Mouse (Mus musculus): Measurements from ENCODE around the gene Slc38a9.
A peak's percentile ranks its signal among the peaks of the same experiment; 100 is the strongest.

Slc38a9 gene

DNA sequence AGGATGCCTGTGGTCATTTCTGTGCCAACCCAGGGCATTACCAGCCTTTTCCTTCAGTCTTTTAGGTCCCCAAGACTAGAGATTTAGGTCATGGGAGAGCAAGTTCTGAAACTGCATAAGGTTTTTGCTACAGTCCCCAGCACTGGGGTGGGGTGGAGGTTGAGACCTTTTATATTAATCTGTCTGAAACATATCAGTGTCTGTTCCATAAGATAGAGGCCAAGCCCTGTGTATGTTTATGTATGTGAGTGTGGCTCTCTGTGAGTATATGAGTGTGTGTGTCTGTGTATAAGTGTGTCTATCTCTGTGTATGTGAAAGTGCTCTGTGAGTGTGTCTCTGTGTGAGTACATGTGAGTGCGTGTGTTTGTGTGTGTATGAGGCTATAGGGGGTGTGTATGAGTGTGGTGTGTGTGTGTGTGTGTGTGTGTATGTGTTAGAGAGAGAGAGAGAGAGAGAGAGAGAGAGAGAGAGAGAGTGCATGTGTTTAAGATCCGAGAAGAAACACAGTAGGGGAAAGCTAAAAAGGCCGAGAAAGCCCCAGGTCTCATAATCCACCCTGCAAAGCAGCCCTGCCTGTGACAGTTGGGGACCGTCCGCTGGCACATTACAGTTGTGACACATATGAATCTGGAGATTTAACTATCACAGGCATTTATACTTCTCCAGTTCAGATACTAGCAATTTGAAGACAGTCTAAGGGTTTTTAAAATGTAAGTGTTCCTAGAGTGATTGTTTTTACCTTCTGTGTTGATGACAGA is 85.6 kb downstream of the Slc38a9 start:
- DNase-seq (ENCODE audit: low spot score) = no peak

GRCm38 (mm10) chr13:112746695-112747055 is 86.1 kb downstream of the Slc38a9 start:
- no peak for DNase-seq (ENCODE audit: low spot score)

DNA sequence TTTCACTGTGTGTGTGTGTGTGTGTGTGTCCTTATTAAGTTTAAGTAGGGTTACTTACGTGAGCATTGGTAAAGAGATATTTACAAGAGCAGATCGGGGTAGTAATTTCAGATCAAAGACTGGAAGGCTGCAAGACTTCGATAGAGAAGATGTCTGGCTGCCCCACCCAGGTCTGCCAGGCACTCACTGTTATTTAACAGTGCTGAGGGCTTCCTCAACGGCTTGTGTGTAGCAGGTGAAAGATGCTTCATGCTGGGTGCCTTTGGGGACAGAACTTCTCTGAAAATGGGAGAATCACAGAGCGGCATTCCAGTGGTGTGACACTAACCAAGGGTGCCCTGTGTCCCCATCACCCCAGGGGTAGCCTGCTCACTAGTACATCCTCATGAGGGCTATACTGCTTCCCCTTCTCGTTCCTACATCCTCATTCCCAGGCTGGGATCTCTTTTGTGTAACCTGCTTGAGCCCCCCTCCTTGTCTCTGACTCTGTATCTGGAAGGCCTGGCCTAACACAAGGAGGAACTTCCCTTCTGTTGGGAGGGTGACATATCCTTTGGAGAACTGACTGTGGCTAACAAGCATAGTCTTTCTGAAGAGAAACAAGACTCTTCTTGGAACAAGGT is 87.4 kb downstream of the Slc38a9 start:
- DNase-seq (ENCODE audit: low spot score) = no peak

DNA sequence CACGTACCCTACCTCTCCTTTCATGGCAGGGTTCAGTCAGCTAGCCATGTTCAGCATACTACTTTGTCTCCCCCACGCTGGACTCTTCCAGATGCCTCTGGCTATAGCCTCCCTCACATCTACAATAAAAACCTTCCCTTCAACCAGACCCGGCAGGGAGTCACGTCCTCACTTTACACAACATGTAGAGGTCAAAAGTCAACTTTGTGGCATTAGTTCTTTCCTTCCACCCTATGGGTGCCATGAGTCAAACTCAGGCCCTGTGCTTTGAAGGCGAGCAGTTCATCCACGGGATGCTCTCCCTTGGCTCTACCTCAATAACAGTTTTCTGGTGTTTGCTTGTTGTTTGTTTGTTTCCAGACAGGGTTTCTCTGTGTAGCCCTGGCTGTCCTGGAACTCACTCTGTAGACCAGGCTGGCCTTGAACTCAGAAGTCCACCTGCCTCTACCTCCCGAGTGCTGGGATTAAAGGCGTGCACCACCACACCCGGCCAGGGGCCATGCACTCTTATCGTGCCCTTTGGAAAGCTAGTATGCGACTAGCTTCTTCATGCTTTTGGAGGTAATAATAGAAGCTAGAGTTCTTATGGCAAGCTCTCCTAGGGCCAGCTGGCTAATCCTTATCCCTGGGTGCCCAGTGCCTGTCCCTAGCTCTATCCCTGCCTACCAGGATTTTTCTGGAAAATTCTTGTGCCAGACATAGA is 88.4 kb downstream of the Slc38a9 start:
- DNase-seq (ENCODE audit: low spot score) = no peak

GRCm38 (mm10) chr13:112749881-112750280 is 89.3 kb downstream of the Slc38a9 start:
- no peak for DNase-seq (ENCODE audit: low spot score)

DNA sequence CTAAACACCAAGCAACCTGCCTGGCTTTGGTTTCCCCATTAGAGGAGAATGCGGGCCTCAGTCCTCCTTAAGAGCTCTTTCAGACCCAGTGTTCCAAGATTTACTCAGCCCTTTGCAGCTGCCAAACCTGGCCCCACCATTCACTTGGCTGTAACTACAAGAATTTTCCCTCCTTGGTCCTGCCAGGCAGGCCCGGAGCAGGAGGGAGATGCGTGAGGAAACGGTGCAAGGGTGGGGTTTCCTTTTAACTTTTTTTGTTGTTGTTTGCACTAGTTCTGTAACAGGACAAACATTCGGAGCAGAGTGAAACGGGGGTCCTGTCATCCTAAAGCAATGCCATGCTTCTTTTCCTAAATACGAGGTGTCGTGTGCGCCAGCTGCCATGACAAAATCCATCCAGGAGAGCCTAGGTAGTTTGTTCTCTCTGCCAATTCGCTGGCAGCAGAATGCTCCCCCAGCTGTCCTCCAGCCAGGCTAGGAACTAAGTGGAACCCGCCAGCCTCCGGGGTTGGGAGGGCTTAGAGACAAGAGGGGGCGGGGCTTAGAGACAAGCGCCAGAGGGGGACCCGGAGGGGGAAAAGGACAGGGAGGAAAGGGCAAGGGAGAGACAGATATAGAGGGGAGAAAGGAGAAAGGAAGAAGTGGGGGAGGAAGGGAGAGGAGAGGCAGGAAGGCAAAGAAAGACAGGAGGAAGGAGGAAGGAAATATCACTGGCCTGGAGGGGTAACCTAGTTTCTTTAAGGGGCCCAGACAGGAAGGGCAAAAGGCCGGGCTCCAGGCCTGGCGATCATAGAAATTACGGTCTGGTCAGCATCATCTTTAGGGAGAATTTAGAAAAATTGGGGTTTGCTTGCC is 91.1 kb downstream of the Slc38a9 start:
- peak; percentile 54 for DNase-seq (ENCODE audit: low spot score)

DNA sequence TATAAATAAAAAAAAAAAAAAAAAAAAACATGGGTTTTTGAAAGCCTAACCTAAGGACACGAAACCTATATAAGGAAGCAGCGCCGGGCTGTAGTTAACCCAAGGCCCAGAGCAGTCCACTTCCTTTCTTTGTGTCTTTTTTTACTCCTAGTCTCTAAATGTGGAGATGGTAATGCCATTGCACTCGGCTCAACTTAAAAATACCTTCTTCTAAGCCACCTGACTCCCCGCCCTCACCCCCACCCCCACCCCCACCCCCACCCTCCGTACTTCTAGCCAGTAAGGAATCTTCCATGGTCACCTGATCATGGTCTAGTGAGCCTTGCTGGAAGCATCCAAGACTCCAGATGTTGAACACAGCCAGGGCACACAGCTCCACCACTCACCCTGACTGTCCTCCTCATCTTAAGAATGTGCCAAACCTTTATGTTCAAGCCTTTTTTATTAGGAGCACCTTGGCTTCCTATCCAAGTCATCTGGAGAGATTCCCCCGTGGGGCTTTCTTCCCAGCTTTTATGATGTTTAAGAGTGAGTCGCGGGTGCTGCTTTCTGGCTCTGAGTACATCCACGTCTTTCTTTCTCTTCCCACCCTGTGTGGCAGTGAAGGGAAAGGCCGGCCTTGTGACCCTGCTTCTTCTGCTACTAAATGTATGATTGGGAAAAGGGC is 91.9 kb downstream of the Slc38a9 start:
- DNase-seq (ENCODE audit: low spot score) = no peak

DNA sequence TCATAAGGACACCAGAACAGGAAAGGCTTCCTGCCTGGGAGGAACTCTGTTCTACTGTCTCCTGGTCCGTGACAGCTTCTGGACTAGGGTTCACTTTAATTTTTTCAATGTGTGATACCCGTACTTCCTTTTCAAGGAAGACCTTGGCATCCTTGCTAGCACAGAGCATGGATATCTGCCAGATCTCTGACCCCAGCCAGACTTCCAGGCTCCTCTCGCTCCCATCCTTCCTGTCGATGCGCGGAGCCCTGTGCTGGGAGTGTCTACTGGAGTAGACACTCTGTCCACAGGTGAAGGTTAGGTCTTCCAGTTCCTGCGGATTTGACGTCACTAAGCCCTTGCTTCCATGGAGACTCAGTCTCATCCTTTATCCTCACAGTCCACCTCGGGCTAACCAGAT is 93.0 kb downstream of the Slc38a9 start:
- DNase-seq (ENCODE audit: low spot score) = no peak

DNA sequence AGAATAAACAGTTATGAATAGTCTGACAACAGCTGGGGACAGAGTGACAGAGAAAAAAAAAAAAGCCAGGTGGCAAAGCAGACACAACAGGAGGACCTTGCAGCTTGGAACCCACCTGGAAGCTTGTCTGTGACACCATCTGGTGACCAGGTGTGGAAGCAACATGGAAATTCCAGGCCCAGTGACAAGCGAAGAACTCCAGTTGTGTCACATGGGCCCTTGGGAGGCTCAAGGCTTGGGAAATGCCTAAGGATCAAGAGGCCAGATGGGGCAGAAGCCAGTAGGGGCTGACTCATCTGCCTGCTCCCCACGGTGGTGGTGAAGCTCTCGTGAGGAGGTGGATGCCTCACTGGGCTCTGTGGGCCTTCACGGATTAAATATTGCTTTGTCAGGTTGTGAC is 94.3 kb downstream of the Slc38a9 start:
- no peak for DNase-seq (ENCODE audit: low spot score)

GRCm38 (mm10) chr13:112755507-112756010 is 95.0 kb downstream of the Slc38a9 start:
- DNase-seq (ENCODE audit: low spot score) = no peak

- no peak for DNase-seq (ENCODE audit: low spot score)
These were observed 96.8 kb downstream of the Slc38a9 start for GRCm38 (mm10) chr13:112757395-112757794.

DNA sequence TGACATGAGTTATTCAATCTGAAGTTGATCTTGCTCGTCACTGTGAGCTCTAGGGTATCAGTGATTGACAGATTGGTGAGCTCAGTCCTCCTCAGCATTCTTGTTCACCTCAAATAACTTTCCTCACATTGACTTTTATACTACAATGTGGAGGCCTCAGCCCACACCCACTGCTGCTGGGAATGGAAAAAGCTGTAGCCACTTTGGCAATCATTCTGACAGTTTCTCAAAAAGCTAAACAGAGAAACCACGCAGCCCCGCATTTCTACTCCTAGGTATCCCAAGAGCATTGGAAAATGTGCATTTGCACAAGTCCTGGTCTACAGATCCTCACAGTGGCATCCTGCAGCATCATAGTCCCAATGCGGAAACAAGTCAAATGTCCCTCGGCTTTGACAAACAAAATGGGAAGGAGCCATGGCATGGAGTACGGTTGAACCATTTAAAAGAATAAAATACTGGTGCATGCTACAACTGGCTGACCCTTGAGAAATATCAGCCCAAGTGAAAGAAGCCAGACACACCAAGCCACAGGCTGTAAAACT is 98.1 kb downstream of the Slc38a9 start:
- DNase-seq (ENCODE audit: low spot score) = no peak

GRCm38 (mm10) chr13:112759364-112759763 is 98.8 kb downstream of the Slc38a9 start:
- no peak for DNase-seq (ENCODE audit: low spot score)

- DNase-seq (ENCODE audit: low spot score) = no peak
These were observed 99.4 kb downstream of the Slc38a9 start for GRCm38 (mm10) chr13:112759777-112760537.

DNA sequence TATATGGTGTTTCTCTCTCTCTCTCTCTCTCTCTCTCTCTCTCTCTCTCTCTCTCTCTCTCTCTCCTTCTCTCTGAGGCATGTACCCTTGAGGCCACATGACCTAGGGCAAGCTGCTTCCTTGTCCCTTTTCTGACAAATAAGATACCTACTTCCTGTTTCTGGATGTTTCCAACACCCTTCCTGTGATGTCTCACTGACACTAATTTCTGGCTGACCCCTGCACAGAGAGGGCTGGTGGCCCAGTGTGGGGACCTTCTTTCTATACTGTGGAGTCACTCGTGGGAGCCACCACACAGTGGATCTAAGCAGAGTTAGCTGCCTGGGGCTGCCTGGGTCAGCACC is 100.0 kb downstream of the Slc38a9 start:
- DNase-seq (ENCODE audit: low spot score) = no peak

DNA sequence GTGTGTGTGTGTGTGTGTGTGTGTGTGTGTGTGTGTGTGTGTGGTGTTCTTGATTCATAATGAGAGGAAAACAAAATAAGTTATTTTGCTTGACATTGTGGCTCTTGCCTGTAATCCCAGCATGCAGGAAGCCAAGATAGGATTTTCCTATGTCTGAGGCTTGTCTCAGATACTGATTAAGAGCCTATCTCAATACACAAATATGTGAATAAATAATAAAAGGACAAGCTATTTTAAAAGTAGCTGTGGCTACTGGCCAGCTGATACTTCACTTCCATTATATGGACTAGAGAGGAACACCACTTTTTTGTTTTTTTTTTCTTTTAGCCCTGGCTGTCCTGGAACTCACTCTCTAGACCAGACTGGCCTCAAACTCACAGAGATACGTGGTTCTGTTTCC is 101.2 kb downstream of the Slc38a9 start:
- DNase-seq (ENCODE audit: low spot score) = no peak

DNA sequence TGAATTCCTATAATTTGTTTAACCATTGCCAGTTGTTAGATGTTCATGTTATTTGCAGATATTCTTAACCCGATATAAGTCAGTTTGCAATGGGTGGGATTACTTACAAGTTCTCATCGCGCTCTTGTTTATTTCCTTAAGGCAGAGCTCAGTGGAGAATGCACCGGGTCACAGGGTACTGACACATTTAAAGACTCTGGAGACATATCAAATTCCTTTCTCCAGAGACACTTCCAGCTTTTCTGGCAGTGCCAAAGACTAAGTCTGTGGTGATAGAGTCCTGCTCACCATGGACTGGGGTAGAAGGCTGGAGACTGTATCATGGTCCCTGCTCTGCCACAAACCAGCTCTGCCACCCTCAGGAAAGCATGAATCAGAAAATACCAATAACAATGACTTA is 102.0 kb downstream of the Slc38a9 start:
- no peak for DNase-seq (ENCODE audit: low spot score)

- DNase-seq (ENCODE audit: low spot score) = no peak
These were observed 103.1 kb downstream of the Slc38a9 start for GRCm38 (mm10) chr13:112763531-112764091.

GRCm38 (mm10) chr13:112764556-112764955 is 104.0 kb downstream of the Slc38a9 start:
- no peak for DNase-seq (ENCODE audit: low spot score)

DNA sequence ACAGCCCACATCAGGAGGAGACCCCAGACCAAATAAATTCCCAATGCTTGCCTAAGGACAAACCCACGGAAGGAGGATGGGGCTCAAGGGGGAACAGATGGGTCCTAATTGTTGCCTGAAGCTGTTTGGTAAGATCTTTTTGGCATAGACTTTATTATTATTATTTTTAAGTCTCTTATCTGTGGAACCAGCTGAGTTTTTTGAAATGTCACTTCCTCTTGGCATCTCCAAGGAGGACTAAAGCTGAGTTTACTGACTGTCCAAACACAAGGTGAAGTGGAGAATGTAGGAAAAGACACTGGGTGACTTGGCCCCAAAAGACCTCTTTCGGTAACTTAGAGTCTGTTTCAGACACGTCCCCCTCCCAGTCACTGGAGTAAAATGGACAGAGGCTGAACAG is 105.1 kb downstream of the Slc38a9 start:
- no peak for DNase-seq (ENCODE audit: low spot score)

All from ovary, postnatal 36 days (tissue).